Mouse (Mus musculus) heart, postnatal 14 days (tissue): ENCODE data around the gene Fam92b. TPM values are rescaled to one million over a fixed set of nuclear protein-coding genes. Genes with fewer than 3 reads are reported as not detected.

Source experiments
- DNase-seq, 2 experiments: peaks; one replicate each; pipeline ENCODE4 v3.0.0; 2021 to 2022
- intact Hi-C: fragments of 180-260 bp; cut with DNase I; formaldehyde crosslinking; loops from one replicate; pipeline ENCODE4 v1.15.1; 2025
- total RNA-seq, 2 experiments: library from RNA; stranded (reverse); gene quantifications; 2 replicates each; pipeline ENCODE4 v1.2.3; 2021

Gene Fam92b
- total RNA-seq, 2 experiments from 2014 or later, result not detected

- intact Hi-C loops, result no loop called here
- no peak for DNase-seq
Measured at GRCm38 (mm10) chr8:120119931-120120330, 57.3 kb downstream of the Fam92b start.

GRCm38 (mm10) chr8:120119429-120119828 is 57.8 kb downstream of the Fam92b start:
- no peak for DNase-seq
- intact Hi-C loops, result no loop called here

GRCm38 (mm10) chr8:120118847-120119246 is 58.4 kb downstream of the Fam92b start:
- DNase-seq, result no peak
- intact Hi-C loops, result no loop called here

- intact Hi-C loops, result no loop called here
- no peak for DNase-seq
Measured at GRCm38 (mm10) chr8:120118162-120118561, 59.1 kb downstream of the Fam92b start.

- intact Hi-C loops, result no loop called here
- no peak for DNase-seq
Measured at GRCm38 (mm10) chr8:120116600-120116999, 60.7 kb downstream of the Fam92b start.

Other genes starting within 250 kb of the Fam92b start
- gene Crispld2, start 185.0 kb downstream of the Fam92b start, total RNA-seq, result 10 to 100 TPM; 16.9 to 17.6 TPM
- gene Zdhhc7, start 76.0 kb downstream of the Fam92b start, total RNA-seq, result 10 to 100 TPM; 41.5 to 42.2 TPM
- gene 6430548M08Rik, start 63.3 kb downstream of the Fam92b start, total RNA-seq, result 10 to 100 TPM; 11.7 to 13.3 TPM
- 10 to 100 TPM; 29.0 to 33.1 TPM for gene Gse1, start 51.0 kb upstream of the Fam92b start, total RNA-seq